Mouse (Mus musculus) cerebellum, adult 2 months (tissue): ENCODE measurements around the gene Xpnpep1. TPM values are rescaled to one million over a fixed set of nuclear protein-coding genes. Genes with fewer than 3 reads are reported as not detected.

Source experiments
- DNase-seq, 2 experiments: peaks; one replicate each; pipeline ENCODE4 v3.0.0; 2021
- H3K27ac ChIP-seq: fragments of 200-500 bp; 2 replicates; pipeline ENCODE4 v1.5.1; 2012; ENCODE audit warnings: low read length, control low read depth, inconsistent platforms; ENCODE audit not compliant: insufficient read depth
- H3K27me3 ChIP-seq: fragments of 200-500 bp; 2 replicates; pipeline ENCODE4 v1.6.1; 2012; ENCODE audit warnings: inconsistent platforms, mild to moderate bottlenecking, low read length, moderate library complexity; ENCODE audit not compliant: control insufficient read depth, insufficient read depth
- H3K4me1 ChIP-seq: fragments of 200-500 bp; 2 replicates; pipeline ENCODE4 v1.6.1; 2011; ENCODE audit warnings: low read length; ENCODE audit not compliant: control insufficient read depth, insufficient read depth
- H3K4me3 ChIP-seq: fragments of 200-500 bp; replicated peaks from 2 replicates; pipeline ENCODE3; 2011; ENCODE audit warnings: mild to moderate bottlenecking, low read depth, low read length, control low read depth; ENCODE audit not compliant: insufficient read depth
- CTCF ChIP-seq: fragments of 200-500 bp; IDR thresholded peaks from 2 replicates; pipeline ENCODE4 v1.5.1; 2011; ENCODE audit warnings: low read depth, mild to moderate bottlenecking, control low read depth, low read length, moderate library complexity, borderline replicate concordance; ENCODE audit not compliant: insufficient read depth
- POLR2A ChIP-seq: fragments of 200-500 bp; IDR thresholded peaks from 2 replicates; pipeline ENCODE4 v1.6.1; 2011; ENCODE audit warnings: low read length, control low read depth, borderline replicate concordance; ENCODE audit not compliant: insufficient read depth
- WGBS: fragments of 180-500 bp; shearing (Covaris S2); methylation state at CpG from one replicate; pipeline ENCODE4 v1.1.7; 2018; 5-methylcytosine and 5-hydroxymethylcytosine counted together
- polyA plus RNA-seq: library from polyadenylated mRNA; depleted of rRNA; stranded (reverse); fragments of >200 nt; gene quantifications from 2 replicates; pipeline ENCODE4 v1.2.3, GENCODE M21; 2012; rRNA removed

Xpnpep1 gene
- 58.8 and 60.5 TPM in 2 replicates for polyA plus RNA-seq

GRCm38 (mm10) chr19:53040164-53041132 is at the start of gene Xpnpep1:
Gene Xpnpep1, minus strand, starts transcription at chr19:53040214.
- Histone ChIP-seq H3K4me3 (peak within 1 kb of the TSS; percentile 73), H3K4me1 (peaks cover 12% of the 10 kb centered on the region), H3K27me3 (no peaks in the 10 kb centered on the region), H3K27ac (peak within 1 kb of the TSS; percentile 41; the same call in 1 of the 2 replicates)
- DNase-seq, result peak in 1 of 2 experiments; percentile 23
- TF ChIP-seq CTCF (no peak), POLR2A (no peak)
- WGBS, result 76% methylated on average over 23 of the region's 23 CpGs

- no peak for DNase-seq
- Histone ChIP-seq H3K27ac (no peak overlapping the region), H3K4me1 (peaks cover 14% of the 10 kb centered on the region; the same call in 1 of the 2 replicates), H3K27me3 (no peaks in the 10 kb centered on the region), H3K4me3 (no peak overlapping the region)
- TF ChIP-seq CTCF (no peak), POLR2A (no peak)
- 46% methylated on average over 25 of the region's 25 CpGs for WGBS
These were observed 47.5 kb upstream of the Xpnpep1 start for GRCm38 (mm10) chr19:53087268-53088143.

DNA sequence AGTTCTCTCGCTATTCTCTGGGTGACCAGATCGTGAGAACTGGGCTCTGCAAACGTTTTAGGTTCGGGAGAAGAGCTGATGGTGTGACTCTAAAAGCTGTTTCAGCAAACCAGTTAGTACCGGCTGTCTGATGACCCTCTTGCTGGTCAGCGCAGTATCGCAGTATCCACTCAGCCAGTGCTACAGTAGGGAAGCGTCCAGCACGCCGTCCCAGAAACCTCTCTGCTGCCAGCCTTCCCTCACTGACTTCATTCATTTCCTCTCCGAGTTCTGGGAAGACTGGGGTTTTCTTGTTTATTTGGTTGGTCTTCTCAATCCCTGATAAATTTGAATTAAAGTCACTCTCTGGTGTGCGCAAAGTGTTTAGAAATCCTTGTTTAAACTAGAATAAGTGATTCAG is 46.8 kb upstream of the Xpnpep1 start:
- Histone ChIP-seq H3K27me3 (no peaks in the 10 kb centered on the region), H3K4me3 (no peak overlapping the region), H3K27ac (no peak overlapping the region), H3K4me1 (peaks cover 14% of the 10 kb centered on the region; the same call in 1 of the 2 replicates)
- 82% methylated on average over 12 of the region's 12 CpGs for WGBS
- DNase-seq, result no peak
- no peak for TF ChIP-seq POLR2A
- TF ChIP-seq CTCF, result no peak

- Histone ChIP-seq H3K27me3 (no peaks in the 10 kb centered on the region), H3K4me1 (peaks cover 16% of the 10 kb centered on the region; the same call in 1 of the 2 replicates), H3K4me3 (no peak overlapping the region), H3K27ac (0 out of 2 replicates have a peak overlapping the region, but pooled peaks have one; percentile 2)
- peak; percentile 68 to 82 for DNase-seq
- TF ChIP-seq CTCF, result no peak
- TF ChIP-seq POLR2A, result no peak
- 10% methylated on average over 5 of the region's 5 CpGs for WGBS
These were observed 44.7 kb upstream of the Xpnpep1 start for GRCm38 (mm10) chr19:53084735-53085134.

DNA sequence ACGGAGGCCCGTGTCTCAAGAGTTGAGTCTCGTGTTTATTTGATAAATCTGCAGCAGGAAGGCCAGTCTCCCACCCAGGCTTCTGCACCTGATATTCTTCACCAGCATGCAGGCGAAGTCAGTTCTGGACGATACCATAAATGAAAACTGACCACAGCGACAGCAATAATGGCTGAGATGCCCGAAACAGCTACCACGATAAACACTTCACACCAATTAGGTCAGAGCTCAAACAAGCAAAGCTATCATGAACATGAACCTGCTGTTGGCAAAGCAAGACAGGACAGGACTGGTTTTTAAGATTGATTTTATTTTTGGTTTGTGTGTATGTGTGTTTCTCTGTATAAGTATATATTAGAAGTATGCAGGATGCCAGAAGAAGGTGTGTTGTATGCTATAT is 42.8 kb upstream of the Xpnpep1 start:
- no peak for TF ChIP-seq CTCF
- TF ChIP-seq POLR2A, result no peak
- WGBS, result 97% methylated on average over 8 of the region's 8 CpGs
- Histone ChIP-seq H3K27me3 (no peaks in the 10 kb centered on the region), H3K27ac (no peak overlapping the region), H3K4me1 (peaks cover 26% of the 10 kb centered on the region; the same call in 1 of the 2 replicates), H3K4me3 (no peak overlapping the region)
- DNase-seq, result no peak

DNA sequence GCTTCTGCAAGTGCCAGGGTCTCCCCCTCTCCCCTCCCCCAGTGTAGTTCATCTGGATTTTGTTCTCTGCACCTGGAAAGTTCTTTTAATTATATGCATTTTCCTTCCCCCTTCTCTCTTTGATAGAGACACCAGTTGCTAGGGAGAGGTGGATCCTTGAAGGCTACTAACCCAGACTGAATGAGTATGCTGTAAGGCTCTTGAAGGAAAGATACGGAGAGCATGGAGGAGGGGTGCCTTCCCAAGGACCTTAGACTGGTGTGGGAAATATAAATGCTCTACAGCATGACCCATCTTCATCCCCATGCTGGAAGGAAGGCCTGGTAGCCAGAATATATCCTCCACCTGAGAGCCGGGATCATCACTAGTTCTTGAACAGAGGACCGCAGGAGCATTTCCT is 41.3 kb upstream of the Xpnpep1 start:
- H3K4me1 ChIP-seq, result peaks cover 26% of the 10 kb centered on the region; the same call in 1 of the 2 replicates
- WGBS, result 53% methylated on average over 3 of the region's 3 CpGs
- H3K4me3 ChIP-seq, result no peak overlapping the region
- peak in 1 of 2 experiments; percentile 26 for DNase-seq
- no peaks in the 10 kb centered on the region for H3K27me3 ChIP-seq
- 0 out of 2 replicates have a peak overlapping the region, but pooled peaks have one; percentile 1 for H3K27ac ChIP-seq
- no peak for TF ChIP-seq CTCF
- no peak for TF ChIP-seq POLR2A

- peak; percentile 76 to 84 for DNase-seq
- 14% methylated on average over 6 of the region's 6 CpGs for WGBS
These were observed 40.9 kb upstream of the Xpnpep1 start for GRCm38 (mm10) chr19:53080921-53081320.

More at GRCm38 (mm10) chr19:53080921-53081320, 40.9 kb upstream of the Xpnpep1 start:
- Histone ChIP-seq H3K4me3 (no peak overlapping the region), H3K27me3 (no peaks in the 10 kb centered on the region), H3K4me1 (peaks cover 30% of the 10 kb centered on the region), H3K27ac (0 out of 2 replicates have a peak overlapping the region, but pooled peaks have one; percentile 1)
- no peak for TF ChIP-seq POLR2A
- TF ChIP-seq CTCF, result no peak
